ENCODE assay signal across 8 mouse cellular contexts in genomic region chr11:50768995-50769749, GRCm38 (mm10). TPM values are rescaled to one million over a fixed set of nuclear protein-coding genes. Genes with fewer than 3 reads are reported as not detected.
DNase-seq lines count a peak whose midpoint lies in the region; ATAC-seq and TF ChIP-seq lines count a peak whose summit lies in the region.

No protein-coding gene starts in this region.

- H3K9ac ChIP-seq in forebrain, embryonic 12.5 days, result 0 out of 2 replicates have a peak overlapping the region, but pooled peaks have one; percentile 25
- H3K9ac ChIP-seq in heart, postnatal 0 days (replicated peaks; ENCODE audit: low read depth, low read length), result no peak overlapping the region
- H3K9ac ChIP-seq in liver, embryonic 15.5 days, result no peak overlapping the region
- H3K9ac ChIP-seq in neural tube, embryonic 12.5 days, result no peak overlapping the region
- H3K9ac ChIP-seq in stomach, postnatal 0 days (ENCODE audit: low read length), result peak overlapping the region; percentile 27; the same call in 1 of the 2 replicates

- TF ChIP-seq CTCF in heart, postnatal 0 days (IDR thresholded peaks at IDR 0.05; ENCODE audit: low read depth), result peak; percentile 97
- TF ChIP-seq CTCF in stomach, postnatal 0 days (IDR thresholded peaks at IDR 0.05; ENCODE audit: low read depth), result peak; percentile 89

- peak overlapping the region; percentile 23 for H3K4me3 ChIP-seq in forebrain, embryonic 12.5 days (replicated peaks)
- 0 out of 2 replicates have a peak overlapping the region, but pooled peaks have one; percentile 13 for H3K4me3 ChIP-seq in heart, postnatal 0 days (ENCODE audit: low read depth, low read length)
- H3K4me3 ChIP-seq in liver, embryonic 15.5 days (replicated peaks), result no peak overlapping the region
- no peak overlapping the region for H3K4me3 ChIP-seq in neural tube, embryonic 12.5 days
- H3K4me3 ChIP-seq in stomach, postnatal 0 days (ENCODE audit: low read depth, low read length), result no peak overlapping the region

- H3K27ac ChIP-seq in forebrain, embryonic 12.5 days, result no peak overlapping the region
- no peak overlapping the region for H3K27ac ChIP-seq in heart, postnatal 0 days (ENCODE audit: low read depth)
- H3K27ac ChIP-seq in liver, embryonic 15.5 days (replicated peaks), result no peak overlapping the region
- H3K27ac ChIP-seq in neural tube, embryonic 12.5 days, result no peak overlapping the region
- 0 out of 2 replicates have a peak overlapping the region, but pooled peaks have one; percentile 4 for H3K27ac ChIP-seq in stomach, postnatal 0 days (replicated peaks)

- no peaks in the 10 kb centered on the region for H3K36me3 ChIP-seq in forebrain, embryonic 12.5 days (replicated peaks)
- no peaks in the 10 kb centered on the region for H3K36me3 ChIP-seq in heart, postnatal 0 days (replicated peaks; ENCODE audit: control insufficient read depth, insufficient read depth, low read length)
- H3K36me3 ChIP-seq in liver, embryonic 15.5 days (replicated peaks), result no peaks in the 10 kb centered on the region
- no peaks in the 10 kb centered on the region for H3K36me3 ChIP-seq in neural tube, embryonic 12.5 days
- H3K36me3 ChIP-seq in stomach, postnatal 0 days (ENCODE audit: control insufficient read depth, insufficient read depth, low read length), result no peaks in the 10 kb centered on the region

- peaks cover 5% of the 10 kb centered on the region; the same call in 1 of the 2 replicates for H3K4me1 ChIP-seq in forebrain, embryonic 12.5 days
- peaks cover 4% of the 10 kb centered on the region; the same call in 1 of the 2 replicates for H3K4me1 ChIP-seq in heart, postnatal 0 days (ENCODE audit: control insufficient read depth, insufficient read depth)
- H3K4me1 ChIP-seq in liver, embryonic 15.5 days (replicated peaks), result no peaks in the 10 kb centered on the region; the same call in 1 of the 2 replicates
- H3K4me1 ChIP-seq in neural tube, embryonic 12.5 days, result no peaks in the 10 kb centered on the region
- H3K4me1 ChIP-seq in stomach, postnatal 0 days (replicated peaks; ENCODE audit: control insufficient read depth, insufficient read depth), result no peaks in the 10 kb centered on the region

- H3K9me3 ChIP-seq in forebrain, embryonic 12.5 days, result no peaks in the 10 kb centered on the region
- H3K9me3 ChIP-seq in heart, postnatal 0 days (replicated peaks; ENCODE audit: control insufficient read depth, low read length), result no peaks in the 10 kb centered on the region
- H3K9me3 ChIP-seq in liver, embryonic 15.5 days (replicated peaks), result no peaks in the 10 kb centered on the region
- H3K9me3 ChIP-seq in neural tube, embryonic 12.5 days, result no peaks in the 10 kb centered on the region
- no peaks in the 10 kb centered on the region for H3K9me3 ChIP-seq in stomach, postnatal 0 days (ENCODE audit: control insufficient read depth, low read length)

- DNase-seq in CD8-positive naive resting alpha-beta T cell, adult 2 months (ENCODE audit: low read depth in 2 of 2, low spot score in 2 of 2), result peak; percentile 49 to 59
- DNase-seq in c-Kit-negative CD71-positive TER-119-positive erythroid progenitor cells, embryonic 14.5 days (ENCODE audit: low read depth, low spot score), result peak; percentile 28
- peak; percentile 82 for DNase-seq in heart, postnatal 0 days (ENCODE audit: low spot score)
- peak; percentile 94 for DNase-seq in kidney, postnatal 4 days
- peak; percentile 88 for DNase-seq in stomach, postnatal 0 days (ENCODE audit: low spot score)

- WGBS in forebrain, embryonic 12.5 days, result 15% methylated on average over 14 of the region's 14 CpGs
- 14% methylated on average over 14 of the region's 14 CpGs for WGBS in heart, postnatal 0 days
- 12% methylated on average over 14 of the region's 14 CpGs for WGBS in liver, embryonic 15.5 days (ENCODE audit: insufficient replicate concordance)
- 14% methylated on average over 14 of the region's 14 CpGs for WGBS in neural tube, embryonic 12.5 days
- WGBS in stomach, postnatal 0 days, result 11% methylated on average over 14 of the region's 14 CpGs

- no peaks in the 10 kb centered on the region for H3K27me3 ChIP-seq in forebrain, embryonic 12.5 days
- no peaks in the 10 kb centered on the region for H3K27me3 ChIP-seq in heart, postnatal 0 days (ENCODE audit: control insufficient read depth, insufficient read depth, low read length)
- H3K27me3 ChIP-seq in liver, embryonic 15.5 days, result no peaks in the 10 kb centered on the region
- no peaks in the 10 kb centered on the region for H3K27me3 ChIP-seq in neural tube, embryonic 12.5 days (replicated peaks)
- no peaks in the 10 kb centered on the region for H3K27me3 ChIP-seq in stomach, postnatal 0 days (ENCODE audit: control insufficient read depth, insufficient read depth, low read length)

- peak; percentile 90 for ATAC-seq in forebrain, embryonic 12.5 days (ENCODE audit: low FRiP score)
- ATAC-seq in heart, postnatal 0 days (ENCODE audit: insufficient read depth, low read depth), result peak; percentile 73
- ATAC-seq in liver, embryonic 15.5 days (ENCODE audit: insufficient read depth), result no peak
- ATAC-seq in neural tube, embryonic 12.5 days (ENCODE audit: low FRiP score, low read depth), result peak; percentile 92
- ATAC-seq in stomach, postnatal 0 days (ENCODE audit: low FRiP score, low TSS enrichment), result peak; percentile 86

- no peak for TF ChIP-seq EP300 in heart, postnatal 0 days (IDR thresholded peaks at IDR 0.05; ENCODE audit: low read depth)
- no peak for TF ChIP-seq EP300 in stomach, postnatal 0 days (optimal IDR thresholded peaks at IDR 0.05)

- peak overlapping the region; percentile 53 for H3K4me2 ChIP-seq in forebrain, embryonic 12.5 days
- H3K4me2 ChIP-seq in heart, postnatal 0 days (ENCODE audit: low read depth, low read length), result peak overlapping the region; percentile 53
- H3K4me2 ChIP-seq in liver, embryonic 15.5 days, result peak overlapping the region; percentile 44
- peak overlapping the region; percentile 54 for H3K4me2 ChIP-seq in neural tube, embryonic 12.5 days (replicated peaks)
- peak overlapping the region; percentile 47 for H3K4me2 ChIP-seq in stomach, postnatal 0 days (replicated peaks; ENCODE audit: low read depth)

RNA-seq across cellular contexts. Expression of gene Zfp354c, which starts 58.4 kb away (rescaled TPM):
- polyA plus RNA-seq in forebrain, embryonic 12.5 days (2016; fragmentation: Nextera tagmentation; extraction: Ambion mirVana), result 49.6 and 55.9 TPM in 2 replicates
- total RNA-seq in heart, postnatal 0 days (2014; rRNA removed; ENCODE audit: low replicate concordance), result 4.4 and 6.0 TPM in 2 replicates
- 3.6 TPM in 2 replicates for polyA plus RNA-seq in heart, postnatal 0 days (2015; fragmentation: Nextera tagmentation; extraction: Ambion mirVana)
- 0.81 and 1.1 TPM in 2 replicates for polyA plus RNA-seq in liver, embryonic 15.5 days (2015; fragmentation: Nextera tagmentation; extraction: Ambion mirVana)
- 47.3 and 49.8 TPM in 2 replicates for polyA plus RNA-seq in neural tube, embryonic 12.5 days (2016; fragmentation: Nextera tagmentation; extraction: Ambion mirVana)
- polyA plus RNA-seq in stomach, postnatal 0 days (2015; fragmentation: Nextera tagmentation; extraction: Ambion mirVana), result 4.9 and 5.4 TPM in 2 replicates

Comparison
In these comparisons a context has a peak if more than half of its experiments do, and no peak if none do; other contexts are left out.
1. DNase-seq: peak in every context shown above with its lines; median percentile 94 in kidney, postnatal 4 days; 88 in stomach, postnatal 0 days; 82 in heart, postnatal 0 days; 54 in CD8-positive naive resting alpha-beta T cell, adult 2 months; 28 in c-Kit-negative CD71-positive TER-119-positive erythroid progenitor cells, embryonic 14.5 days.
2. H3K4me3 ChIP-seq: peak in forebrain, embryonic 12.5 days (single experiment) and heart, postnatal 0 days (single experiment); none in liver, embryonic 15.5 days (single experiment), neural tube, embryonic 12.5 days (single experiment) and stomach, postnatal 0 days (single experiment).
3. H3K9ac ChIP-seq: peak in forebrain, embryonic 12.5 days (single experiment) and stomach, postnatal 0 days (single experiment); none in heart, postnatal 0 days (single experiment), liver, embryonic 15.5 days (single experiment) and neural tube, embryonic 12.5 days (single experiment).
4. Peak in every context shown above with its lines, with median percentiles within 50 percentile points of each other: H3K4me2 ChIP-seq.